Mouse (Mus musculus) CH12.LX (cell line): ENCODE measurements around the gene Myt1.

Experiments
- CTCF ChIP-seq, 2 experiments: IDR thresholded peaks in 1 of 2; conservative IDR thresholded peaks in 1 of 2; 2 replicates each; pipeline ENCODE4 v1.5.1; 2011 to 2012; ENCODE audit warnings: low read depth in 2 of 2, low read length in 2 of 2, improper control_type of control experiment in 1 of 2, inconsistent platforms in 1 of 2, mild to moderate bottlenecking in 1 of 2, moderate library complexity in 1 of 2
- MAX ChIP-seq: IDR thresholded peaks from 2 replicates; pipeline ENCODE4 v1.6.1; 2011; ENCODE audit warnings: low read length, improper control_type of control experiment
- MEF2A ChIP-seq: IDR thresholded peaks from 2 replicates; pipeline ENCODE4 v1.6.1; 2014; ENCODE audit warnings: low read depth, mild to moderate bottlenecking, inconsistent platforms, low read length, improper control_type of control experiment, borderline replicate concordance
- MXI1 ChIP-seq: IDR thresholded peaks from 2 replicates; pipeline ENCODE4 v1.6.1; 2011; ENCODE audit warnings: mild to moderate bottlenecking, low read depth, low read length, improper control_type of control experiment
- NELFE ChIP-seq: IDR thresholded peaks from 2 replicates; pipeline ENCODE4 v1.6.1; 2011; ENCODE audit warnings: low read depth, low read length, improper control_type of control experiment
- POLR2A ChIP-seq: IDR thresholded peaks from 2 replicates; pipeline ENCODE4 v1.6.1; 2011; ENCODE audit warnings: low read depth, mild to moderate bottlenecking, improper control_type of control experiment, low read length
- TCF12 ChIP-seq: IDR thresholded peaks from 2 replicates; pipeline ENCODE4 v1.6.1; 2014; ENCODE audit warnings: low read depth, mild to moderate bottlenecking, inconsistent platforms, low read length, improper control_type of control experiment
- ZNF384 ChIP-seq: IDR thresholded peaks from 2 replicates; pipeline ENCODE4 v1.6.1; 2012; ENCODE audit warnings: low read depth, low read length, improper control_type of control experiment, inconsistent platforms

- no peak for TF ChIP-seq POLR2A
- TF ChIP-seq MAX, result no peak
- no peak for TF ChIP-seq MEF2A
- TF ChIP-seq ZNF384, result no peak
- TF ChIP-seq NELFE, result no peak
- TF ChIP-seq CTCF (conservative IDR thresholded peaks at IDR 0.05 in 1 of 2, IDR thresholded peaks at IDR 0.05 in 1 of 2; ENCODE audit: low read depth in 2 of 2, low read length in 2 of 2), result no peak
- TF ChIP-seq MXI1, result no peak
- no peak for TF ChIP-seq TCF12
These were observed 3.8 kb downstream of the Myt1 start for GRCm38 (mm10) chr2:181766672-181767557.
